In genomic region chr5:111431007-111431730, GRCm38 (mm10) we compare ENCODE assay signal across 9 mouse cellular contexts. TPM values are rescaled to one million over a fixed set of nuclear protein-coding genes. Genes with fewer than 3 reads are reported as not detected.
DNase-seq lines count a peak whose midpoint lies in the region; ATAC-seq lines count a peak whose summit lies in the region.
"Had no signal": no experiment of that assay in that cellular context is flagged by ENCODE, and none has a peak within 500 bp of the region (broad histone marks: within the 10 kb centered on the region; RNA-seq: fewer than 3 reads in every experiment).

No protein-coding gene starts in this region.

- no peak overlapping the region for H3K9ac ChIP-seq in kidney, embryonic 15.5 days
- peak overlapping the region; percentile 49; the same call in 1 of the 2 replicates for H3K9ac ChIP-seq in embryonic facial prominence, embryonic 13.5 days
- H3K9ac ChIP-seq in forebrain, embryonic 14.5 days (ENCODE audit: low read length) = peak overlapping the region; percentile 100
- H3K9ac ChIP-seq in limb, embryonic 13.5 days = no peak overlapping the region

- no peaks in the 10 kb centered on the region for H3K9me3 ChIP-seq in kidney, embryonic 15.5 days (replicated peaks)
- H3K9me3 ChIP-seq in embryonic facial prominence, embryonic 13.5 days = no peaks in the 10 kb centered on the region
- H3K9me3 ChIP-seq in forebrain, embryonic 14.5 days (replicated peaks; ENCODE audit: control insufficient read depth, low read length) = no peaks in the 10 kb centered on the region
- no peaks in the 10 kb centered on the region for H3K9me3 ChIP-seq in limb, embryonic 13.5 days

- H3K4me3 ChIP-seq in kidney, embryonic 15.5 days (replicated peaks) = no peak overlapping the region
- 0 out of 2 replicates have a peak overlapping the region, but pooled peaks have one; percentile 6 for H3K4me3 ChIP-seq in embryonic facial prominence, embryonic 13.5 days
- peak overlapping the region; percentile 11 for H3K4me3 ChIP-seq in forebrain, embryonic 14.5 days (ENCODE audit: low read depth, low read length)
- H3K4me3 ChIP-seq in limb, embryonic 13.5 days = no peak overlapping the region

- no peak overlapping the region for H3K4me2 ChIP-seq in kidney, embryonic 15.5 days
- H3K4me2 ChIP-seq in embryonic facial prominence, embryonic 13.5 days = peak overlapping the region; percentile 22
- peak overlapping the region; percentile 96 for H3K4me2 ChIP-seq in forebrain, embryonic 14.5 days (ENCODE audit: low read length)
- H3K4me2 ChIP-seq in limb, embryonic 13.5 days (replicated peaks) = peak overlapping the region; percentile 25

- H3K27me3 ChIP-seq in kidney, embryonic 15.5 days = peaks cover 72% of the 10 kb centered on the region
- no peaks in the 10 kb centered on the region for H3K27me3 ChIP-seq in embryonic facial prominence, embryonic 13.5 days
- no peaks in the 10 kb centered on the region for H3K27me3 ChIP-seq in forebrain, embryonic 14.5 days (replicated peaks; ENCODE audit: control insufficient read depth, insufficient read depth, low read length)
- peaks cover 8% of the 10 kb centered on the region; the same call in 1 of the 2 replicates for H3K27me3 ChIP-seq in limb, embryonic 13.5 days

- 61% methylated on average over 11 of the region's 11 CpGs for WGBS in kidney, embryonic 15.5 days
- WGBS in embryonic facial prominence, embryonic 13.5 days = 55% methylated on average over 11 of the region's 11 CpGs
- 34% methylated on average over 11 of the region's 11 CpGs for WGBS in forebrain, embryonic 14.5 days
- 49% methylated on average over 11 of the region's 11 CpGs for WGBS in limb, embryonic 13.5 days

- ATAC-seq in kidney, embryonic 15.5 days (replicated peaks; ENCODE audit: low FRiP score) = no peak
- ATAC-seq in embryonic facial prominence, embryonic 13.5 days (ENCODE audit: insufficient number of reproducible peaks, insufficient read depth, low FRiP score, low TSS enrichment, low read depth) = no peak
- no peak for ATAC-seq in forebrain, embryonic 14.5 days
- no peak for ATAC-seq in limb, embryonic 13.5 days (ENCODE audit: low FRiP score, low read depth)
- no peak for ATAC-seq in activated CD4-positive, CD25-positive, alpha-beta regulatory T cell, adult 4 months

- no peaks in the 10 kb centered on the region for H3K36me3 ChIP-seq in kidney, embryonic 15.5 days
- peaks cover 44% of the 10 kb centered on the region for H3K36me3 ChIP-seq in embryonic facial prominence, embryonic 13.5 days
- H3K36me3 ChIP-seq in forebrain, embryonic 14.5 days (ENCODE audit: control insufficient read depth, insufficient read depth, low read length) = peaks cover 42% of the 10 kb centered on the region
- H3K36me3 ChIP-seq in limb, embryonic 13.5 days = peaks cover 7% of the 10 kb centered on the region; the same call in 1 of the 2 replicates

- no peak overlapping the region for H3K27ac ChIP-seq in kidney, embryonic 15.5 days
- H3K27ac ChIP-seq in embryonic facial prominence, embryonic 13.5 days = peak overlapping the region; percentile 48; the same call in 1 of the 2 replicates
- H3K27ac ChIP-seq in forebrain, embryonic 14.5 days (ENCODE audit: low read depth, low read length) = peak overlapping the region; percentile 45; the same call in 1 of the 2 replicates
- H3K27ac ChIP-seq in limb, embryonic 13.5 days = no peak overlapping the region

- peaks cover 59% of the 10 kb centered on the region for H3K4me1 ChIP-seq in kidney, embryonic 15.5 days
- peaks cover 98% of the 10 kb centered on the region for H3K4me1 ChIP-seq in embryonic facial prominence, embryonic 13.5 days
- peaks cover 92% of the 10 kb centered on the region for H3K4me1 ChIP-seq in forebrain, embryonic 14.5 days (ENCODE audit: control insufficient read depth, insufficient read depth, low read length)
- peaks cover 95% of the 10 kb centered on the region for H3K4me1 ChIP-seq in limb, embryonic 13.5 days

- peak; percentile 61 for DNase-seq in kidney, postnatal 14 days
- peak; percentile 77 for DNase-seq in forebrain, embryonic 14.5 days (ENCODE audit: low spot score)
- DNase-seq in layer of hippocampus, adult 9-11 months = no peak
- DNase-seq in right cerebral cortex, postnatal 14 days = no peak
- DNase-seq: gastrocnemius, postnatal 36 days had no signal

RNA-seq across cellular contexts. Expression of gene Mn1, which starts 14.0 kb away (rescaled TPM):
- polyA plus RNA-seq in kidney, embryonic 15.5 days (2015; fragmentation: Nextera tagmentation; extraction: Ambion mirVana) = 6.2 and 7.8 TPM in 2 replicates
- 46.6 and 51.3 TPM in 2 replicates for polyA plus RNA-seq in embryonic facial prominence, embryonic 13.5 days (2015; fragmentation: Nextera tagmentation; extraction: Ambion mirVana)
- 57.2 and 71.2 TPM in 2 replicates for polyA plus RNA-seq in forebrain, embryonic 14.5 days (2014; fragmentation: Nextera tagmentation; extraction: Ambion mirVana)
- 22.8 and 22.9 TPM in 2 replicates for polyA plus RNA-seq in limb, embryonic 13.5 days (2015; fragmentation: Nextera tagmentation; extraction: Ambion mirVana)
- not detected for polyA plus RNA-seq in activated CD4-positive, CD25-positive, alpha-beta regulatory T cell, adult 4 months (2017; shearing (Covaris generic))

Comparison
In these comparisons a context has a peak if more than half of its experiments do, and no peak if none do; other contexts are left out.
1. DNase-seq: peak in kidney, postnatal 14 days (single experiment) and forebrain, embryonic 14.5 days (single experiment); none in layer of hippocampus, adult 9-11 months (single experiment) and right cerebral cortex, postnatal 14 days (single experiment).
2. H3K27ac ChIP-seq: peak in embryonic facial prominence, embryonic 13.5 days (single experiment) and forebrain, embryonic 14.5 days (single experiment); none in kidney, embryonic 15.5 days (single experiment) and limb, embryonic 13.5 days (single experiment).
3. H3K4me3 ChIP-seq: peak in embryonic facial prominence, embryonic 13.5 days (single experiment) and forebrain, embryonic 14.5 days (single experiment); none in kidney, embryonic 15.5 days (single experiment) and limb, embryonic 13.5 days (single experiment).
4. H3K9ac ChIP-seq: peak in embryonic facial prominence, embryonic 13.5 days (single experiment) and forebrain, embryonic 14.5 days (single experiment); none in kidney, embryonic 15.5 days (single experiment) and limb, embryonic 13.5 days (single experiment).